Mouse (Mus musculus): Measurements from ENCODE around the gene Pde10a. TPM values are rescaled to one million over a fixed set of nuclear protein-coding genes. Genes with fewer than 3 reads are reported as not detected.

Pde10a gene
- polyA plus RNA-seq, 1 experiment from 2014 or later, result 13.0 TPM

DNA sequence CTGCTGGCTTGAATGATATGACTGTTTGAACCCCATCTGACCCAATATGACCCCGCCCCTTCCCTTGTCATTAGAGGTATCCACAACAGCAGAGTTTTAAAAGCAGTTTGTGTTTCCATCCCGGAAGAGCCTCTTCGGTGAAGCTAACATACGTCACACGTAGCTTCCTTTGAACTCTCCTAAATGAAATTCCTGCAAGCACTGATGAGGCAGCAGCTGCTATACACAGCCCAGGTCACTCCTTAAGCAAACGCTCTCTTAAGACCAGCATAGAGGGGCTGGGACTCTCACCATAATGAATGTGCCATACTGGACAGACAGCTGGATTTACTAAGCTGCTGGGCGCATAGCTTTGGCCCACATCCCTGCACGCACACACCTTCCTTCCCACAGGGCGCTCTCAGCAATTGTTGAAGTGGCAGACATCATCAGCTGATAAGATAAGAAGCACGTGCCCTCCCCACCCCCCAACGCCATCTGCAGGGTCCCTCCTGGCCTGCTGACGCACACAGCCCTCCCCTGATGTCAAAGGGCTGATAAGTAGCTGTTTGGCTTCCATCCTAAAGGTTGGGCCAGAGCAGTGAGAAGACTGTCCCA, 346.9 kb downstream of the Pde10a start:
- WGBS, result 39% methylated on average over 12 of the region's 12 CpGs
- no peak overlapping the region for H3K4me2 ChIP-seq

DNA sequence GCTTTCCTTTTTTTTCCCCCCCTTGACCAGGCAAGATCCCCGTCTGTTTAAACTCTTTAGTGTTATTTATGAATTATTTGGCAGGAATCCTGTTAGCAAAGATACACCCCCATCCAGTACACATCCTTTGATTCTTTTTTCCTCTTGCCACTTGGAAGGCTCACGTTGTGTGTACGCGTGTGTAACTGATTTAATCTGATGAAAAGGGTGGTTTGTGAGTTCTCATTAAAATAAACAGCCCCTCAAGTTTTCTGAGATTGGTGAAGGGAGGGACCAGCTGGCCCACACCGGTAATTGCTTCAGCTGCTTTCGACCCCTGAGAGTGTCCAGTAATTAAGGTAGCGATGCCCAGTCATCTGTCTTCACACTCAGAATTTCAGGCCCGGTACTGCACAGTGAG, 347.4 kb downstream of the Pde10a start:
- Histone ChIP-seq H3K4me1 (replicated peaks) (peaks cover 14% of the 10 kb centered on the region), H3K27ac (replicated peaks) (no peak overlapping the region), H3K9ac (no peak overlapping the region), H3K36me3 (no peaks in the 10 kb centered on the region), H3K4me2 (no peak overlapping the region), H3K9me3 (no peaks in the 10 kb centered on the region), H3K4me3 (no peak overlapping the region), H3K27me3 (no peaks in the 10 kb centered on the region)
- WGBS, result 27% methylated on average over 8 of the region's 8 CpGs
- ATAC-seq (ENCODE audit: low FRiP score, low read depth), result no peak

More for the DNA sequence above, 346.9 kb downstream of the Pde10a start:
- no peaks in the 10 kb centered on the region for H3K9me3 ChIP-seq
- peaks cover 14% of the 10 kb centered on the region for H3K4me1 ChIP-seq (replicated peaks)
- no peaks in the 10 kb centered on the region for H3K27me3 ChIP-seq
- 0 out of 2 replicates have a peak overlapping the region, but pooled peaks have one; percentile 8 for H3K27ac ChIP-seq (replicated peaks)
- no peak overlapping the region for H3K4me3 ChIP-seq
- H3K36me3 ChIP-seq, result no peaks in the 10 kb centered on the region
- no peak overlapping the region for H3K9ac ChIP-seq
- ATAC-seq (ENCODE audit: low FRiP score, low read depth), result no peak; the same call in 1 of the 2 replicates

GRCm38 (mm10) chr17:8878056-8878455, 352.9 kb downstream of the Pde10a start:
- Histone ChIP-seq H3K27ac (replicated peaks) (no peak overlapping the region), H3K36me3 (no peaks in the 10 kb centered on the region), H3K4me1 (replicated peaks) (peaks cover 1% of the 10 kb centered on the region; the same call in 1 of the 2 replicates), H3K27me3 (no peaks in the 10 kb centered on the region), H3K4me2 (no peak overlapping the region), H3K4me3 (no peak overlapping the region), H3K9ac (no peak overlapping the region), H3K9me3 (no peaks in the 10 kb centered on the region)
- no peak for ATAC-seq (ENCODE audit: low FRiP score, low read depth)
- 31% methylated on average over 1 of the region's 1 CpGs for WGBS

DNA sequence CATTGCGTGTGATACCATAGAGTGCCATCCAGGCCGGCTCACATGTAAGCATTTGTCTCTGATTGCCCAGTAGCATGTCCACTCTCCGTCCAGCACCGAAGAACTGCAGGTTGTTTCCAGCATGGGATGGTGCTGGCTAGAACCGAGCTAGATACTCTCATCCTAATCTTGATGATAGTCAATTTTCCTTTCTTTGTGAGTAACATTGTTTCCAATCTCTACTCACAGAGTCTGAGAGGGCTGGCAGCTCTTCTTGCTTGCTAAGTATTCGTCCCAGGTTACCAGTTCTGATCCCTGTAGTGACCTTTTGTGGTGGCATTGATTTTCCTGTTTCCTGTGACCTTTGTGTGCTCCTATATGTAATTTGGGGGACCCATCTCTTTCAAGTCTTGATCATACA, 356.5 kb downstream of the Pde10a start:
- ATAC-seq (ENCODE audit: low FRiP score, low read depth), result no peak
- WGBS, result 88% methylated on average over 6 of the region's 6 CpGs

GRCm38 (mm10) chr17:8884691-8885090, 359.5 kb downstream of the Pde10a start:
- no peaks in the 10 kb centered on the region for H3K27me3 ChIP-seq
- H3K9me3 ChIP-seq, result no peaks in the 10 kb centered on the region
- H3K9ac ChIP-seq, result no peak overlapping the region
- no peak overlapping the region for H3K27ac ChIP-seq (replicated peaks)
- H3K4me1 ChIP-seq (replicated peaks), result peaks cover 27% of the 10 kb centered on the region
- WGBS, result 54% methylated on average over 5 of the region's 5 CpGs
- no peak overlapping the region for H3K4me3 ChIP-seq
- no peaks in the 10 kb centered on the region for H3K36me3 ChIP-seq
- H3K4me2 ChIP-seq, result no peak overlapping the region
- ATAC-seq (ENCODE audit: low FRiP score, low read depth), result no peak

More for the DNA sequence above, 356.5 kb downstream of the Pde10a start:
- no peaks in the 10 kb centered on the region for H3K36me3 ChIP-seq
- no peak overlapping the region for H3K4me3 ChIP-seq
- peaks cover 20% of the 10 kb centered on the region for H3K4me1 ChIP-seq (replicated peaks)
- H3K4me2 ChIP-seq, result no peak overlapping the region
- no peaks in the 10 kb centered on the region for H3K9me3 ChIP-seq
- no peak overlapping the region for H3K9ac ChIP-seq
- no peaks in the 10 kb centered on the region for H3K27me3 ChIP-seq
- H3K27ac ChIP-seq (replicated peaks), result no peak overlapping the region

GRCm38 (mm10) chr17:8885830-8886229, 360.7 kb downstream of the Pde10a start:
- WGBS, result 43% methylated on average over 6 of the region's 6 CpGs
- H3K27ac ChIP-seq (replicated peaks), result 0 out of 2 replicates have a peak overlapping the region, but pooled peaks have one; percentile 15
- H3K4me1 ChIP-seq (replicated peaks), result peaks cover 27% of the 10 kb centered on the region
- no peak for ATAC-seq (ENCODE audit: low FRiP score, low read depth)
- no peak overlapping the region for H3K9ac ChIP-seq
- no peak overlapping the region for H3K4me3 ChIP-seq
- H3K9me3 ChIP-seq, result no peaks in the 10 kb centered on the region
- H3K27me3 ChIP-seq, result no peaks in the 10 kb centered on the region
- H3K4me2 ChIP-seq, result no peak overlapping the region
- no peaks in the 10 kb centered on the region for H3K36me3 ChIP-seq

GRCm38 (mm10) chr17:8888105-8888504, 362.9 kb downstream of the Pde10a start:
- Histone ChIP-seq H3K27ac (replicated peaks) (no peak overlapping the region), H3K4me2 (no peak overlapping the region), H3K27me3 (no peaks in the 10 kb centered on the region)

GRCm38 (mm10) chr17:8888639-8889038, 363.5 kb downstream of the Pde10a start:
- Histone ChIP-seq H3K4me3 (no peak overlapping the region), H3K36me3 (no peaks in the 10 kb centered on the region), H3K4me1 (replicated peaks) (peaks cover 32% of the 10 kb centered on the region), H3K27me3 (no peaks in the 10 kb centered on the region), H3K4me2 (no peak overlapping the region), H3K27ac (replicated peaks) (no peak overlapping the region), H3K9me3 (no peaks in the 10 kb centered on the region), H3K9ac (no peak overlapping the region)
- ATAC-seq (ENCODE audit: low FRiP score, low read depth), result no peak
- 83% methylated on average over 5 of the region's 5 CpGs for WGBS

More at GRCm38 (mm10) chr17:8888105-8888504, 362.9 kb downstream of the Pde10a start:
- H3K36me3 ChIP-seq, result no peaks in the 10 kb centered on the region
- no peaks in the 10 kb centered on the region for H3K9me3 ChIP-seq
- ATAC-seq (ENCODE audit: low FRiP score, low read depth), result no peak
- H3K9ac ChIP-seq, result no peak overlapping the region
- no peak overlapping the region for H3K4me3 ChIP-seq
- 68% methylated on average over 9 of the region's 9 CpGs for WGBS
- peaks cover 27% of the 10 kb centered on the region for H3K4me1 ChIP-seq (replicated peaks)

- Histone ChIP-seq H3K4me2 (no peak overlapping the region), H3K4me3 (no peak overlapping the region), H3K9ac (no peak overlapping the region), H3K27me3 (no peaks in the 10 kb centered on the region), H3K27ac (replicated peaks) (no peak overlapping the region), H3K4me1 (replicated peaks) (peaks cover 12% of the 10 kb centered on the region), H3K36me3 (no peaks in the 10 kb centered on the region), H3K9me3 (no peaks in the 10 kb centered on the region)
- no peak for ATAC-seq (ENCODE audit: low FRiP score, low read depth)
- 84% methylated on average over 13 of the region's 13 CpGs for WGBS
Observed at GRCm38 (mm10) chr17:8892193-8892985, 367.2 kb downstream of the Pde10a start.

- Histone ChIP-seq H3K27me3 (no peaks in the 10 kb centered on the region), H3K9ac (no peak overlapping the region), H3K9me3 (no peaks in the 10 kb centered on the region), H3K4me1 (replicated peaks) (peaks cover 5% of the 10 kb centered on the region), H3K36me3 (0 out of 2 replicates have a peak, but pooled peaks cover 3% of the 10 kb centered on the region), H3K4me3 (no peak overlapping the region), H3K4me2 (no peak overlapping the region), H3K27ac (replicated peaks) (no peak overlapping the region)
- 67% methylated on average over 14 of the region's 14 CpGs for WGBS
- ATAC-seq (ENCODE audit: low FRiP score, low read depth), result no peak
Observed at GRCm38 (mm10) chr17:8895991-8896390, 370.8 kb downstream of the Pde10a start.

DNA sequence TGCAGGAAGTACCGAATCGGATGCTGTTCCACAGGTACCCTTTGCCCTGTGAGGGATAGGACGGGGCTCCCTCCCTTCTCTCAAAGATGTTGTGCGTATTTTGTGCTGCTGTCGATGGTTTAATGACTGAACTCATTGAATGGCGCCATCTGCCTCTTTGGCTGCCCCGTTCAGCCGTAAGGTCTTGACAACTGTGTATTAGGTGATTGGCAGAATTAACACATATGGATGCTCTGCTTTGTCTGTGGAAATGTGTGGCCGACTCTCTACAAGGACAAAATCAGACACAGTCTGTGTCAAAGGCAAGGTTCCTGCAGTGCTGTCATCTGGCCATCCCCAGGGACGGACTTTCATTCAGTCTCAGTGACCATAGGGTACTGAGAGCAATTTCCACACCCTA, 372.6 kb downstream of the Pde10a start:
- Histone ChIP-seq H3K27me3 (no peaks in the 10 kb centered on the region), H3K27ac (replicated peaks) (no peak overlapping the region), H3K9me3 (no peaks in the 10 kb centered on the region), H3K4me2 (no peak overlapping the region), H3K36me3 (0 out of 2 replicates have a peak, but pooled peaks cover 3% of the 10 kb centered on the region), H3K4me3 (no peak overlapping the region), H3K9ac (no peak overlapping the region), H3K4me1 (replicated peaks) (peaks cover 5% of the 10 kb centered on the region; the same call in 1 of the 2 replicates)
- WGBS, result 45% methylated on average over 10 of the region's 10 CpGs
- ATAC-seq (ENCODE audit: low FRiP score, low read depth), result no peak

DNA sequence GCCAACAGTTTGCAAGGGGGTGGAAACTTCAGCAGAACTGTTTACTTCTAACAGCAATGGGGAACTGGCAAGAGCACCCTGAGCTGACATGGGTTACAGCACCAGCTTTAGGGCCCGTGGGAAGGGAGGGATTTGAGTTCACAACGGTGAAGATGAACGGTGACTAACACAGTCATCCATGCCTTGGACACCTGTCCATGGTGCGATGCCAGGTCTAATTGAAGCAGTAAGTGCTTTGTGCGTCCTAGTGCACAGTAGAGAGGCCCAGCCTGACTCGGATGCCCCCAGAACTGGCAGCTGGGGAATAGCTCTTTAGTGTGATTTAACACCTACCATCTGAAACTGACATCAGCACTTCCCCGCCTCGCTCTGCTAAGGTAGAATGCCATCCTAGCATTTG, 373.0 kb downstream of the Pde10a start:
- Histone ChIP-seq H3K9ac (no peak overlapping the region), H3K4me3 (no peak overlapping the region), H3K27ac (replicated peaks) (no peak overlapping the region), H3K36me3 (0 out of 2 replicates have a peak, but pooled peaks cover 3% of the 10 kb centered on the region), H3K4me2 (no peak overlapping the region), H3K27me3 (no peaks in the 10 kb centered on the region), H3K9me3 (no peaks in the 10 kb centered on the region), H3K4me1 (replicated peaks) (peaks cover 4% of the 10 kb centered on the region; the same call in 1 of the 2 replicates)
- no peak for ATAC-seq (ENCODE audit: low FRiP score, low read depth)
- 66% methylated on average over 8 of the region's 8 CpGs for WGBS
